Mouse (Mus musculus): ENCODE results near the gene Sgpp1.

DNA sequence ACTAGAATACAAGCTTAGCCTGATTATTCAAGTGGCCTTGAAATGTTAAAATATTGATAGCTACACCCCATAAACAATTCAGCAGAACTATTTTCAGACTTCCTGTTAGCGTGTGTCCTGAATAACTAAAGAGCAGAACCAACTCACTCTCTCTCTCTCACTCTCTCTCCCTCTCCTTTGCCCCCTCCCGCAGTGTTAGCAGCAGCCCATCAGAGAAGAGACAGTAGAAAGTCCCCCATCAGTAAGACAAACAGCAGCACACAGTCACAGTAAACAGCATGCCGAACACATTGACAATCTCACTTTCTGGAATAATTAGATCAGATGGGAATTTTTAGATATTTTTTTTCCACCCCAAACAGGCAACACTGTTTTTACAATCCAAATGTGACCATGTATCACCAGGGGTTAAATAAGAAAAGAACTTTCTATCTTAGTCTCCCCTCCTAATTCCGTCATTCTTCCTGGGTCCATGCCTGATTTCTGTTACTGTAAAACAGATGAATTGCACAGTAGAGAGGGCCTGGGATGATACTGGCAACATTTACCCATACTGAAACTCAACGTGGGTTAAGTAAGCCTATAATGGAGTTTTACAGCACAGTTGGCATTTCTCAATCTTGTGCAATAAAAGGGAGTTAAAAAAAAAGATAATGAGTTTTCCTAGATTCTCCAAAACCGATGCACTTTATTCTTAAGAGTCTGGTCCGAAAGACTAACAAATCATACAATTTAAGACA, 2.0 kb downstream of the Sgpp1 start:
- no peak for TF ChIP-seq GATA1 (IDR thresholded peaks at IDR 0.05; ENCODE audit: borderline replicate concordance, low read length)
- TF ChIP-seq FLI1 (IDR thresholded peaks at IDR 0.05; ENCODE audit: low read length): no peak

All from megakaryocyte, embryonic 14.5 days (primary cell).